ENCODE assay signal across 8 mouse cellular contexts in genomic region chr10:20547951-20548551, GRCm38 (mm10).
DNase-seq lines count a peak whose midpoint lies in the region; ATAC-seq and TF ChIP-seq lines count a peak whose summit lies in the region.

No protein-coding gene starts in this region.

- TF ChIP-seq POLR2A in kidney, adult 2 months (IDR thresholded peaks at IDR 0.05; ENCODE audit: low read depth, low read length): no peak

- 0 out of 2 replicates have a peak, but pooled peaks have one; percentile 22 for TF ChIP-seq CTCF in kidney, adult 2 months (conservative IDR thresholded peaks at IDR 0.05; ENCODE audit: insufficient read depth, insufficient read length, low read depth, low read length)

- H3K4me2 ChIP-seq in limb, embryonic 12.5 days: peak overlapping the region; percentile 71

- no peak for ATAC-seq in limb, embryonic 12.5 days (ENCODE audit: insufficient number of reproducible peaks, insufficient read depth, low FRiP score, low TSS enrichment, low read depth)
- peak; percentile 57; the same call in 1 of the 2 replicates for ATAC-seq in megakaryocyte-erythroid progenitor cell, adult 5-6 weeks (replicated peaks; ENCODE audit: low FRiP score, low TSS enrichment, poor library complexity, severe bottlenecking)

- 4% methylated on average over 19 of the region's 19 CpGs for WGBS in kidney, adult 2 months
- 1% methylated on average over 19 of the region's 19 CpGs for WGBS in limb, embryonic 12.5 days

- no peaks in the 10 kb centered on the region for H3K27me3 ChIP-seq in kidney, adult 2 months (replicated peaks; ENCODE audit: control insufficient read depth, insufficient read depth, low read length)
- peaks cover 2% of the 10 kb centered on the region; the same call in 1 of the 2 replicates for H3K27me3 ChIP-seq in limb, embryonic 12.5 days

- H3K9me3 ChIP-seq in limb, embryonic 12.5 days: no peaks in the 10 kb centered on the region

- H3K4me1 ChIP-seq in kidney, adult 2 months (ENCODE audit: control insufficient read depth, insufficient read depth, low read length): peaks cover 11% of the 10 kb centered on the region; the same call in 1 of the 2 replicates
- peaks cover 37% of the 10 kb centered on the region for H3K4me1 ChIP-seq in limb, embryonic 12.5 days (replicated peaks)

- peak; percentile 20 for DNase-seq in WW6 (ENCODE audit: low read depth, low spot score)
- DNase-seq in embryo, embryonic 11 days: peak; percentile 67
- DNase-seq in heart, adult 9 months (ENCODE audit: low spot score in 2 of 2): peak; percentile 38 to 50
- peak; percentile 61 for DNase-seq in kidney, adult 2 months
- peak; percentile 55 for DNase-seq in right cerebral cortex, postnatal 25 days
- no peak for DNase-seq in spleen, adult 12 weeks (ENCODE audit: low spot score)

- H3K36me3 ChIP-seq in kidney, adult 2 months (ENCODE audit: control insufficient read depth, insufficient read depth, low read length): no peaks in the 10 kb centered on the region
- no peaks in the 10 kb centered on the region for H3K36me3 ChIP-seq in limb, embryonic 12.5 days

- peak overlapping the region; percentile 44 for H3K4me3 ChIP-seq in kidney, adult 2 months (ENCODE audit: insufficient read depth, low read depth, low read length)
- H3K4me3 ChIP-seq in limb, embryonic 12.5 days (replicated peaks): peak overlapping the region; percentile 40

- H3K27ac ChIP-seq in kidney, adult 2 months (ENCODE audit: insufficient read depth, low read depth, low read length): peak overlapping the region; percentile 87
- H3K27ac ChIP-seq in limb, embryonic 12.5 days: peak overlapping the region; percentile 74

- H3K9ac ChIP-seq in limb, embryonic 12.5 days (replicated peaks): peak overlapping the region; percentile 57
